Mouse (Mus musculus) thymus, postnatal 14 days (tissue): ENCODE measurements around the gene Tub.

Experiments used
- DNase-seq: peaks from one replicate; pipeline ENCODE4 v3.0.0; 2021

Gene Tub

DNA sequence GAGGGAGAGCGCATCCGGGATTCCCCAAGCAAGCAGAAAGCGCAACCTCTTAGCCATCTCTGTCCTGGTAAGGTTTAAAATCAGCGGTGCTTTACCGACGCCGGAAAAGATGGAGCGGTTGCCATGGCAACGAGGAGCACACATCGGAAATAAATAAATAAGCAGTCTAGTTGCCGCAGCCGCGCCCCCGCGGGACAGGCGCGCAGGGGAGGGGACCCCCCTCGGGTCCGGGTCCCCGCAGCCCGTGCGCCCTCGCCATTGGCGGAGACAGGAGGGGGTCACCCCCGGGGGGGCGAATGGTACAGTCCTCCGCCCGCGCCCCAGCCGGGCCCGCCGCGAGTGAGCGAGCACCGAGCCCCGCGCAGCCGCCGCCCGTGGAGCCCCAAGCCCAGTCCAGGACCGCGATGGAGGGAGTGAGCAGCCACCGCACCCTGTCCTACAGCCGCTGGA is at the start of gene Tub:
Tub (plus strand) TSS at position 27 of the 450 bp plus-strand sequence.
- peak; percentile 34 for DNase-seq

DNA sequence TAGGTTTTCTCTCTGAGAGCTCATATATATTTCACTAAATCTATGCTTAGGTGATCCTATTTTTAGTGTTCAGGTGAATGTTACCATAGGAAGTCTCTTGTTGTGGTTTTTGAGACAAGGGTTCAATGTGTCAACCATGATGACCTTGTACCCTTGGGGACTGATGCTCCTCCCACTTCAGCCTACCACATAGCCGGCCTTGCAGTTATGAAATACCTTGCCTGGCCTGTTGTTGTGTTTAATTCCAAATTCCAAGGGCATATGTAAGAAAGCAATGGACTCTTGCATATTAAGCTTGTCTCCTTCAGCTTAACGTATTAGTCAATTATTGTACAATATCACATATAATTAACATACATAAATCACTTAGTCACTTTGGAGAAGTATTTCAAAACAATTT is 46.2 kb upstream of the Tub start:
- no peak for DNase-seq

DNA sequence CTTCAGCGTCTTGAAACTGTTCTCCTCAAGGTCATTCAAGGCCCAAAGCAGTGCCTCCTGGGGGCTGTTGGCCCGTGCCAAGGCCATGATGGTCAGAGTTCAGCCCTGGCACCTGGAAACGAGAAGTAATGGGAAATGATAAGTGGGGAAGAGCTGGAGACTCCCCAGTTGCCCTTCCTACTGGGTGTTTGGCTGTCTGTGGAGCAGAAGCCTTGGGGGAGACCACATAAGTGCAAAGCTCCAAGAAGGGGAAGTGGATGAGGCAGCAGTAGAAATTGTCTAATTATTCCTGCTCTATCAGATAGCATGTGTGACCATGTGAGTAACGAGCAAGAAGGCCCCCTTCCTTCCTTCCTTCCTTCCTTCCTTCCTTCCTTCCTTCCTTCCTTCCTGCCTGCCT is 23.1 kb upstream of the Tub start:
- DNase-seq = no peak

DNA sequence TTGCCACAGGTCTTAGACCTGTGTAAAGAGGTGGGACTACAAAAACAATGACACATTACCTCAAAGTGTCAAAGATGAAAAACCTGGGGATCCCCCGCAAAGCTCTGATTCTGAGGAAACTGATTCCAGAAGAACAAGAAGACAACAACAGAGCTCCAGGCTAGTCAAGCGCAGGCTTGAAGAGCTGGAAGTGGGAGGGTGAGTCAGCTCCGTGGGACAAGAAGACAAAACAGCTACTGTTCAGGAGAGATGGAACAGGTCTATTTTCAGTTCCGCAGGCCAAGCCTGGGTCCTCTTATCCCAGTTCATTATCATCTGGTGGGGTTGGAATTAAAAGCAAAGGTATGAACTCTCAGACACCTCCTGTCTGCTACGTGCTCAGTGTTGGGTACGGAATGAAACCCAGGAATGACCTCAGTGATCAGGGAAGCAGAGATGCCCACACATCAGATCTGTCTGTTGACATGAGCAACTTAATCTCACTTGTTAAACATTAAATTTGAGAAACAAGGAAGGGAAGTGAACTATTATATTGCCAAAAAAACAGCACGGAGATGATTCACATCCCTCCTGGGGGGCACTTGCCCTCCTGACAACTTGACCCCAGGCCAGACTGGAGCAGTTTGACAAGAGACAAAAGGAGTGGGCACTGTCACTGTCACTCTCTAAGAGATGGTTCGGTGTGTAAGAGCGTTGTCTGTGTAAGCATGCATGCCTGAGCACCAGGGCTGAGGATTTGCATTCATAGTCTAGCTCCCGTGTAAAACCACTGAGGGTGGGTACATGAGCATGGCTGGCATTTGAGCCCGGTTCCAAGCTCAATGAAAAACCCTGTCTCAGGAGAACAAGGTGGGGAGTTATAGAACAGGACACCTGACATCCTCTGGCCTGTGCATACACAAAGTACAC is 21.6 kb upstream of the Tub start:
- DNase-seq = no peak

DNA sequence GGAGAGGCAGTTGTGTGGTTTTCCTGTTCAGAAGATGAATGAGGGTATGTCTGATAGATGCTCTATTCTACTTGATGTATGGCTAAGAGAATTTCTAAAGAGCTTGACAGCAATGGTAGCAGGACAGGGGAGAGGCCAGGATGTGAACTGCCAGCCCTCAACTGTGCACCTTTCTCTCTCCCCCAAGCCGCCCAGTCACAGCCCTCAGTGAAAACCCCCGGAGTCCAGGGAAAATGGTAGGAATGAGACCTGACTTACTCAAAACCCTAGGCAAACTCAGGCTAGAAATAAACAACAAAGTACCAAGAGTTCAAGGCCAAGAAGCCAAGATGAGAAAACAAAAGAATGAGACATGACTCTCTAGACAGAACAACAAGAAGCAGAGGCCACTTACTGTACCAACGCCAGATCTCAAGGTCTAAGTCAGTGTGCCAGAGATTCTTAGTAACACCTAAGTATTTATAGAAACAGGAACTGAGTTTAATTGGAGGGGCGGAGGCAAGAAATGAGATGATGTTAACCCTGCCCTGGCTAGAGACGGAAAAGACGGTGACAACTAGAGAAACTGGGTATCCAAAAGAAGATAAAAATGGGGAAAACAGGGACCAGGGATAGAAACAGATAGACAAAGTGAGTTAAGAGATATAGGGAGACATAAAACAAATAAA is 20.3 kb upstream of the Tub start, which contains the start of gene Nlrp10:
Nlrp10 (minus strand) TSS at position 453 of the 668 bp plus-strand sequence.
- DNase-seq = no peak

DNA sequence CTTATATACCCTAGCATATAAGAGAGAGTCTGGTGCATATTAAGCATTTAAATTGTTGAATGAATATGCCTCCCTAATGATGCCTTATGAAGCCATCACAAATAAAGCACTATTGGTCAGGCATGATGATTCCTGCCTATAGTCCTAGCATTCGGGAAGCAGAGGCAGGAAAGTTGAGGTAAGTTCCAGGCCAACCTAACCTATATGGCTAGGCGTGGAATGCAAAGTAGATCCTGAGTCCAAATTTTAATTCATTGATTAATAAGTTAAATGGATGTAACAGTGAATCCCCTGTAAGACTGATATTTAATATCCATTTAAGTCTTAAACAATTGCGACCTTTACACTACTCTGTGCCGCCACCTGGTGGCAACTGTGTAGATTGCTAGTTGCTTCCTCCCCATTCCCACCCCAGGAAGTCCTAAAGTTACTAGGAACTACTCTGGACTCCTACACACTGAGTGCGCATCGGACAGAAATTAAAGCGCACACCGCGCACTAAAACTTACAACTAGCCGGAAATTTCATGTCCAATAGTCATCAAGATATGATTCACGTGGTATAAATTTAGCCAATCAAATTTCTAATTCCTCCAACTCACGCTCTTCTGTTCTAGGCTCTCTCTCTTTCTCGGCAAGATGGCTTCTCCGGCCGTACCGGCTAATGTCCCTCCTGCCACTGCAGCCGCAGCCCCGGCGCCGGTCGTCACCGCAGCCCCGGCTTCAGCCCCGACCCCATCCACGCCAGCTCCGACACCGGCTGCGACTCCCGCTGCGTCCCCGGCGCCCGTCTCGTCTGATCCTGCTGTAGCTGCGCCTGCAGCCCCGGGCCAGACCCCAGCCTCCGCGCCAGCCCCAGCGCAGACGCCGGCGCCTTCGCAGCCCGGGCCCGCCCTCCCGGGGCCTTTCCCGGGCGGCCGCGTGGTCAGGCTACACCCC is 16.1 kb upstream of the Tub start, which contains the start of gene Eif3f:
Eif3f (plus strand) TSS at position 624 of the 938 bp plus-strand sequence.
- DNase-seq = peak; percentile 92

DNA sequence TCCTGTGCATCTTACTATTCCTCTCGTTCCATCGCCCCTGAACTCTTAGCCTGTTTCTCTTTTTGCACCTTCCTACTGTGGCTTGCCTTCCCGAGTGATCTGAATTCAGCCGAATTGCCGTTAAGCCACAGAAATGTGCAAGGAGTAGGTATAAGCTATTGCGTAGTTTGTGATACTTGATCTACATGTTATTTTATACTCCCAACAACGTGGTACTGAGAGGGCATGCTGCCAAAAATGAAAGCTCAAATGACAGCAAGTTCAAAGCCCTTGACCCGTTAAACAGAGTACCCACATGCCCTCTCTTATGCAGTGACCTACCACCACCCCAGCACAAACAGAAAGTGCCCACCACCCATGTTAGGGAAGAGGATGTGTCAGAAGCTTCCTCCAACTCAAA is 15.3 kb upstream of the Tub start:
- no peak for DNase-seq

DNA sequence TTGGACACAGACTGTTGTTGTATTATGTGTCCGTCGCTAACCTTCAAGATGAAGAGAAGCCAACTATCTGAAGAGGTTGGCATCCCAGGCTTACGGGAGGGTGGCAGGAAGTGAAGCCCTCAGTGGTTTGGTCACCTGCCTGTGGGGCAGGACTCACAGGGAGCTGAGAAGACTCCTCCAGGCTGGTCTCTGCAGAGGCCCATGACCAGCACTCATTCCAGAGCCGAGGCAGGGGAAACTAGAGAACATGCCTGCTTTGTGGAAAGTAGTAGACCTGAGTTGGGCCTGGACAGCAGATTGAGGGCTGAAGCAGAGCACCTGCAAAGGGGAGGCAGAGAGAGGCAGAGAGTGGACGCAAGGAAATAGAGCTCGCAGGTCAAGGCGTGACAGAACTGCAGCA is 14.7 kb upstream of the Tub start:
- DNase-seq = no peak

DNA sequence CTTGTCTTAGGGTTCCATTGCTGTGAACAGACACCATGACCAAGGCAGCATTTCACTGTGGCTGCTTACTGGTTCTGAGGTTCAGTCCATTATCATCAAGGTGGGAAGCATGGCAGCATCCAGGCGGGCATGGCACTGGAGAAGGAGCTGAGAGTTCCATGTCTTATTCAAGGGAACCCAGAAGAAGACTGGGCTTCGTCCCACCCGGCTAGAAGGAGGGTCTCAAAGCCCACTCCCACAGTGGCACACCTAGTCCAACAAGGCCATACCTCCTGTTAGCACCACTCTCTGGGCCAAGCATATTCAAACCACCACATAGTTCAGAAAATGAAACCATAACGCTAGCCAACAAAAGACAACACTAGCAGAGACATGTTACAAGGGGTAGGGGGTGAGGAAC is 13.5 kb upstream of the Tub start:
- DNase-seq = no peak

DNA sequence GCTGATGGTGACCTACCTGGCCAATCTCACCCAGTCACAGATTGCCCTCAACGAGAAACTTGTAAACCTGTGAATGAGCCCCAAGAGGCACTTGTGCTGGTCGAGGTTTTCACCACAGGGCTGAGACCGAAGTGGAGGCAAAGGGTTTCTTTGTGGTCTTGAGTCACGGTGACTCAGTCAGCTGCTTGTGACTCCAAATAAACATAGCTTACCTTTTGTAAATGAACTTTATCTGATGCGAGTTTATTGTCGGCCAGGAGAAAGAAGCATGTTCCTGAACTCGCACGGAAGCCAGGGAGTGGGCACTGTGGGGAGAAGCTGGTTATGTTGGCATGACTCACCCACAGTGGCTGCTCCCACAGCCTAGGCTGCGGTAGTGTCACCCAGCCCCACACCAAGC is 8.7 kb upstream of the Tub start:
- no peak for DNase-seq

DNA sequence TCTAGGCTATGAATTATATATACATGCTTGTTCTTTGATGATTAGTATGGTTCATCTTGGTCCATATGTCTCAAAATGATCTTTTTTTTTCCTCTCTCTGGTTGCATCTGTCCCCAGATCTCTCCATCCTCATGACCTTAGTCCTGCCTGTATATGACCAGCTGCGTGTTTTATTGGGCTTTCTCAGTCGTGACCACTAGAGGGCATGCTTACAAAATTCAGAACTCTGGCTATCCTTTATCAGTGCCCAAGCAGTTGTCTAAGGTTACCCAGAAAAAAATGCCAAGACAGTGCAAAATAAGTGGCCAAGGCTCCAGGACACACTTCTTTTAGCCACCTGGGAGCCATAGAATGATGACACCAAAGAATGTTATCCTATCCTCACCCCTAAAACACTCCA is 6.1 kb upstream of the Tub start:
- DNase-seq = peak; percentile 32

DNA sequence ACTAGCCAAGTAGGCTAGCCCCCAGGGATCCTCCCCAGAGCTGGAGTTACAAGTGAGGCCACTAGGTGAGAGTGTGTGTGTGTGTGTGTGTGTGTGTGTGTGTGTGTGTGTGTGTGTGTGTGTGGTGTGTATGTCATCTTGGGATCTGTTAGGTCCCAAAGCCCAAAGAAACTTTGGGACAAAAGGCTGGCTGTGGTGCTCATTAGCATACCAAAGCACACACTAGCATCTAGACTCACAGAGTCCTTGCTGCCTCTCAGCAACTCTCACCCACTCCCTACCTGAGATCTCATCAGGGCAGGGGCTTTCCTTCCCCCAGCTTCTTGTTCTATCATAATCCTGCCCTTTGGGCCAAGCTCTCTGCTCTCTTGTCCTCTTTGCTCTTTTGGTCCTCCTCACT is 1.5 kb upstream of the Tub start:
- DNase-seq = no peak

DNA sequence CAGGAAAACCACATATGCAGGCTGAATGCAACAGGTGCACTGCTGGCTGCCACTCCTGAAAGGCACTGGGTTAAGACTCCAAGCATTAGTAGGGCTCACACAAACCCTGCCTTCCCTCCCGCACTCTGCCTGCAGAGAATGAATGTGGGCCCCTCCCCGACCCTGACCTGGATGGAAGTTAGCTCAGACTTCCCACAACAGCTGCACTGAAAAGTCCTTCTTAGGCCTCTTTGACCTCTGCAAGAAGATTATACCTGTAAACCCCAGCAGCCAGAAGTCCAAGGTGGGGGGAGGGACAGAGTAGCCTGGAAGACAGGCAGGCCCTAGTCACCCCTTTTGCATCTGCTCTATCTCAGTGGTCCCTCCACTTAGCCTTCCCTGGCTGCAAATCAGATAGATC is 837 bp upstream of the Tub start:
- no peak for DNase-seq

DNA sequence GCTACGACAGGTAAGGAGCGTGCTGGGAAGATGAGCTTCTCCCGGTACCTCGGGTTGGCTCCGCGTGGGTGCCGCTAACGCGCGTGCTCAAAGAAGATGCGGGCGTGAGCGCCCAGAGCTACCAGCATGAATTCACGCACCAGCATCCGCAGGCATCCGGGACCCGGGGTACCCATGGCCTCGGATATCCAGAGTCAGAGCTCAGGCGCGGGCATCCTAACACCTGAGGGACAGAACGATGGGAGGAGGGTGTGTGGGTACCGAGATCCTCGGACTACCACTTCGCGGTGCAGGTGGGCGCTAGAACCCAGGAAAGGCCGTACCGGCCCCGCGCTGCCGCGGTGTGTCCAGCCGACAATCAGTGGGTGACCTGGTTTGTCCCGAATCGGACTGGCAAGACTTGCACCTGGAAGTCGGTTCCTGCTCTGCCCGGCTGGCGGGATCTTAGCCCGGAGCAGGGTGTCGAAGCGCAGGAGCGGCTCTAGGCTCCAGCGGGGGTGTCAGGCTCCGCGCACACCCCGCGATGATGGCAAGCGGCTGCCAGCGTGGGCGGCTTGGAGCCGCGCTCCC is 709 bp downstream of the Tub start:
- no peak for DNase-seq

DNA sequence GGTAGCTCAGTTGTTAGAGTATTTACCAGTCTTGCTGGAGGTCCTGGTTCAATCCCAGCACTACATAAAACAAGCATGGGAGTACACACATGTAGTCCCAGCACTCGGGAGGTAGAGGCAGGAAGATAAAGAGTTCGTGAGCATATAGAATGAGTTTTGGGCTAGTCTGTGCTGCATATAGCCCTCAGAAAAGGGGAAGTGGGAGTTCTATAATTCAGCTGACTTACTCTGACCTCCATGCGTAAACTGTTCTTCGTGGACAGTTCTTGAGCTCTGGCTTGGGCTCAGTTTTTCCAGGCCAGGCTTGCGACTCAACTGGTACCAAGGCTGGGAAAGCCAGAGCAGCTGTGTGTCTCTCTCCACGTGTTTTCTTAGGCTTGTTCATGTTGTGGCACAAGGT is 2.7 kb downstream of the Tub start:
- DNase-seq = no peak

DNA sequence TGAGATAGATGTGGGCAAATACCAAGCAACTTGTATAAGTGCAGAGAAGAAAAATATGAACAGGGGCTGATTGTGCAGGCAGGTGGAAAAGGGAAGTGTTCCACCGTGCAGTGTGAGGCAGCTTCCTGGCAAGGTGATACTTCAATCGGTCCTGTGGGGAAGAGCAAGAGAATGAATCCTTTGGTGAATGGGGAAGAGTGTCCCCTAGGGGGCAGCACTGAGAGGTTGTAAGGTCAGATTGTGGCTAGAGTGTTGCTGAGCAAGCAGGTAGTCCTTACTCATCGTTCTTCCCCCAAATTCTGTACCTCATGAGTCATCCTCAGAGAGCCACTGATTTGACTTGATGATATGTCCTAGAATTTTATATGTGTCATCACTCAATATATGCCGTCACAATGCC is 4.0 kb downstream of the Tub start:
- peak; percentile 41 for DNase-seq

DNA sequence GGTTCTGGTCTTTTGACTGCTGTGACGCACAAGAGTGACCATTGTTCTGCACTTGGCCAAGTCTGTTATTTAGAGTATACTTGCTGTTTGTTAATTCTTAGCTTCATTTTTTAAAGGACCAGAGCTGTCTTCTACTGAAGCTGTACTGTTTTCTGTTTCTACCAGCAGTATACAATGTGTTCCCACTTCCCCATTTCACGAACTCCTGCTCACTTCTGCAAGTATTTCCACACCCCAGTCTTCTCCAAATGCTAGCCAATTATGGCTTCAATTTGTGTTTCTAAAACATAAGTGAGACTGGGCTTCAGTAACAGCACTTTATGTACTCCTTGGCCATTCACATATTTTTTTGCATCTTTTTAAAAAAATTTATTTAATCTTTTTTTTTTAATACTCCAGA is 7.6 kb downstream of the Tub start:
- no peak for DNase-seq

DNA sequence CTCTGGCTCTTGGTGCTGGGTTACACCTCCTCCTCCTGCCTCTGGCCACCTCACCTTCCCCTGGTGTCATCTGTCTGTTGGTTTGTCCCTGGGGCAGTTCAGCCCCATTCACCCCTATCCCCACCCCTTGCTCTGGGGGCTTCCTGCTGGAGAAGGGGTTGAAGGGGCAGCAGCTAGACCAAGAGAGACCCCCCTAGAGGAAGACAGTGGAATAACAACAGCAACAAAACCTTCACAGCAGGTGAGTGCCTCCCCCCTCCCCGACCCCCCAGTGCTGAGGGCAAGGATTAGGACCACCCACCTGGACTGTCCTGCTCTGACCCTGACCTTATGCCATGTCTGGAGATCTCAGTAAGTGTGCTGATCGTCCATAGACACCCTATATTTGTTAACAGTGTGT is 15.8 kb downstream of the Tub start:
- DNase-seq = peak; percentile 16

DNA sequence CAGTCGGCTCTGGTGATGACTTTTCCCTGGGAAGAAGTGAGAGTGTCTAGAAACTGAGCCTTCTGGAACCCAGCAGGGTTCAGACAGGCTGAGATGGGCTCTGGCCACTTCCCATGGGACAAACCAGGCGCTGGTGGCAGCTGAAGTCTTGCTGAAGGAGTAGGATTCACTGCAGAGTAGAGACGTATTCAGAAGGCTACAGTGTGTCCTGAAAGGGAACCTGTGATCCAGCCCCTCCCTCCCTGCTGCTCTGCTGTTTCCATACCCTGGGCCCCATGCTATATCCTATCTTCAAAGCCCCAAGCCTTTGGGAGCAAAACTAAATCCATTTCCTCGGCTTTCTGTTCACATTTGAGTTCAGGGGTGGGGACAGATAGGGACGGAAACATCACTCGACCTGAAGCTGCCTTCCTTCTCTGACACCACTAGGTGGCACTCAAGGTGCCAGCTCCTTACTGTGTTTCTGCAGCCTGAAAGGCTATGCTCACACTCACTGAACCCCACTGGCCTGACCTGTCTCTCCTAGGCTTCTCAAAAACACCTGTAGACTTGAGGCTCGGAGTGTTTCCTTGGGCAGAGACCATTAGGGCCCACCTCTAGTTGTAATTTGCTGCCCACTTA is 16.7 kb downstream of the Tub start:
- DNase-seq = peak; percentile 44

DNA sequence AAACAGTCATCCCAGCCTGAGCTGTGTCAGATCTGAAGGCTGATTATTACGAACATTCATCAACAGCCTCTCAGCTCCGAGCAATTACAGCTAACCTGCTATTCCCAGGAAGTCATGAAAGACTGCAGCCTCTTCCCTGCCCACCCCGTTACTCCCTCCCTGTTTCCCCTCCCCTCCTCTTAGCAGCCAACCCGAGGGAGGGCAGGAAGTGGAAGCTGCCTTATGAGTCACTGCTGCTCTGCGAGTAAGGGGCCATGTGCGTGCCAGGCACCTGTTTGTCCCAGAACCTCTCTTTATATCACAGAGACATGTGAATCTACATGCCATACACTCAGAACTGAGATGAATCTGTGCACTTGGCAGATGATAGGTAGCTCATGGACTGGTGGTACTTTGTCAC is 18.1 kb downstream of the Tub start:
- no peak for DNase-seq

DNA sequence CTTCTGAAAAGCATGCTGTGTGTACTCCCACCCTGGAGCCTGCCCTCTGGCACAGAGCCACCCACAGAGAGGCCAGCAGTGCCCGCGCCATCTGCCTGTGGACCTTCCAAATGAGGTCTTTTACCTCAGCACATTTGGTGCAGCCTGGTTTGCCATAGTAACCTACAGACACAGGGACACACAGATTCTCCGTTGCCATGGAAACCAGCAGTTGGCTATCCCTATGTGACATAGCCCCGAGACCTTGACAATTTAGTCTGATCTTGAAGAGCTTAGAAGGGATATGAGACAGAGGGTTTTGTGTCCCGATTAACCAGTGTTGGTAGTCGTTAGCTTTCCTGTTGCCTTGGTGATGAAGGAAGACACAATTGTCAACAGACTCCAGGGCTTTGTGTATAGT is 22.1 kb downstream of the Tub start:
- DNase-seq = no peak
